Mouse (Mus musculus): ENCODE data around the gene BC030499. TPM values are rescaled to one million over a fixed set of nuclear protein-coding genes. Genes with fewer than 3 reads are reported as not detected.

The BC030499 gene
- polyA plus RNA-seq, 1 experiment from 2014 or later: 0.87 TPM

GRCm38 (mm10) chr11:78322076-78322831 lies 31.6 kb downstream of the BC030499 start:
- Histone ChIP-seq H3K27me3 (ENCODE audit: control insufficient read depth, insufficient read depth, low read length) (no peaks in the 10 kb centered on the region), H3K4me1 (replicated peaks; ENCODE audit: control insufficient read depth, insufficient read depth, low read length) (peaks cover 4% of the 10 kb centered on the region; the same call in 1 of the 2 replicates), H3K4me2 (ENCODE audit: low read depth, low read length, severe bottlenecking) (no peak overlapping the region), H3K9me3 (ENCODE audit: control insufficient read depth, low read length) (no peaks in the 10 kb centered on the region), H3K9ac (ENCODE audit: low read length) (no peak overlapping the region), H3K4me3 (ENCODE audit: low read depth, low read length) (no peak overlapping the region), H3K27ac (ENCODE audit: low read depth, low read length) (no peak overlapping the region), H3K36me3 (ENCODE audit: control insufficient read depth, insufficient read depth, low read length) (peaks cover 18% of the 10 kb centered on the region; the same call in 1 of the 2 replicates)
- 0 out of 2 replicates have a peak, but pooled peaks have one; percentile 12 for ATAC-seq (replicated peaks; ENCODE audit: low FRiP score)
- WGBS: 62% methylated on average over 2 of the region's 2 CpGs
- DNase-seq (ENCODE audit: low spot score): no peak

DNA sequence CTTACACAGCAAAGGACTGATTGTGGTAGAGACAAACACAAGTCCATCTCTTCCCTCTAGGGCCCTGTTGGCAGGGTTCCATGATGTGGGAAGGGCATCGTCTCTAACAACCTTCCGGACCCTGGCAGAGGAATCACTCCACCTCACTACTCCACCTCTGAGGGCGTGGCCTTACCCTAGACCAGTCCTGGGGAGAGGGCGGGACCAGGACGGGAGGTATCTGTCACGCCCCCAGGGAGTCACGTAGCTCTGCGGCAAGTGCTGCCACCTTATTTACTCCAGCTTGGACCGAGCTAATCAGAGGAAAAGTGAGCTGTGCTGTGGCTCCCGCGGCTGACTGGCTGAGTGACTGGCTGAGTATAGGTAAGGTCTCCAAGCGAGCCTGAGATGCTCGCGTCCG lies 32.2 kb downstream of the BC030499 start, which contains the start of gene Aldoc:
Aldoc (plus strand) TSS at position 109 of the 400 bp plus-strand sequence.
- WGBS: 5% methylated on average over 15 of the region's 15 CpGs

GRCm38 (mm10) chr11:78324000-78324785 lies 33.6 kb downstream of the BC030499 start:
- Histone ChIP-seq H3K36me3 (ENCODE audit: control insufficient read depth, insufficient read depth, low read length) (peaks cover 3% of the 10 kb centered on the region; the same call in 1 of the 2 replicates), H3K4me3 (ENCODE audit: low read depth, low read length) (no peak overlapping the region)
- 88% methylated on average over 15 of the region's 15 CpGs for WGBS

More for the DNA sequence above, 32.2 kb downstream of the BC030499 start, which contains the start of gene Aldoc:
- Histone ChIP-seq H3K4me2 (ENCODE audit: low read depth, low read length, severe bottlenecking) (no peak within 1 kb of the TSS), H3K4me3 (ENCODE audit: low read depth, low read length) (no peak within 1 kb of the TSS), H3K4me1 (replicated peaks; ENCODE audit: control insufficient read depth, insufficient read depth, low read length) (peaks cover 4% of the 10 kb centered on the region; the same call in 1 of the 2 replicates), H3K9me3 (ENCODE audit: control insufficient read depth, low read length) (no peaks in the 10 kb centered on the region), H3K27me3 (ENCODE audit: control insufficient read depth, insufficient read depth, low read length) (no peaks in the 10 kb centered on the region), H3K36me3 (ENCODE audit: control insufficient read depth, insufficient read depth, low read length) (peaks cover 12% of the 10 kb centered on the region; the same call in 1 of the 2 replicates), H3K9ac (ENCODE audit: low read length) (no peak within 1 kb of the TSS), H3K27ac (ENCODE audit: low read depth, low read length) (no peak within 1 kb of the TSS)
- ATAC-seq (replicated peaks; ENCODE audit: low FRiP score) (peak; percentile 75), DNase-seq (ENCODE audit: low spot score) (peak; percentile 78)

GRCm38 (mm10) chr11:78324965-78325364 lies 34.3 kb downstream of the BC030499 start:
- no peaks in the 10 kb centered on the region; the same call in 1 of the 2 replicates for H3K36me3 ChIP-seq (ENCODE audit: control insufficient read depth, insufficient read depth, low read length)
- WGBS: 94% methylated on average over 12 of the region's 12 CpGs

More at GRCm38 (mm10) chr11:78324000-78324785, 33.6 kb downstream of the BC030499 start:
- no peak overlapping the region for H3K4me2 ChIP-seq (ENCODE audit: low read depth, low read length, severe bottlenecking)
- peaks cover 7% of the 10 kb centered on the region; the same call in 1 of the 2 replicates for H3K4me1 ChIP-seq (replicated peaks; ENCODE audit: control insufficient read depth, insufficient read depth, low read length)
- DNase-seq (ENCODE audit: low spot score) (no peak), ATAC-seq (replicated peaks; ENCODE audit: low FRiP score) (no peak)
- H3K9ac ChIP-seq (ENCODE audit: low read length): no peak overlapping the region
- H3K27ac ChIP-seq (ENCODE audit: low read depth, low read length): no peak overlapping the region
- H3K9me3 ChIP-seq (ENCODE audit: control insufficient read depth, low read length): no peaks in the 10 kb centered on the region
- no peaks in the 10 kb centered on the region for H3K27me3 ChIP-seq (ENCODE audit: control insufficient read depth, insufficient read depth, low read length)

GRCm38 (mm10) chr11:78327215-78327614 lies 36.6 kb downstream of the BC030499 start:
- Histone ChIP-seq H3K9me3 (ENCODE audit: control insufficient read depth, low read length) (no peaks in the 10 kb centered on the region), H3K4me1 (replicated peaks; ENCODE audit: control insufficient read depth, insufficient read depth, low read length) (peaks cover 7% of the 10 kb centered on the region; the same call in 1 of the 2 replicates), H3K4me2 (ENCODE audit: low read depth, low read length, severe bottlenecking) (no peak overlapping the region), H3K27me3 (ENCODE audit: control insufficient read depth, insufficient read depth, low read length) (no peaks in the 10 kb centered on the region), H3K4me3 (ENCODE audit: low read depth, low read length) (no peak overlapping the region), H3K36me3 (ENCODE audit: control insufficient read depth, insufficient read depth, low read length) (no peaks in the 10 kb centered on the region; the same call in 1 of the 2 replicates), H3K9ac (ENCODE audit: low read length) (no peak overlapping the region), H3K27ac (ENCODE audit: low read depth, low read length) (no peak overlapping the region)
- ATAC-seq (replicated peaks; ENCODE audit: low FRiP score) (no peak), DNase-seq (ENCODE audit: low spot score) (no peak)
- WGBS: 94% methylated on average over 4 of the region's 4 CpGs

More at GRCm38 (mm10) chr11:78324965-78325364, 34.3 kb downstream of the BC030499 start:
- Histone ChIP-seq H3K27me3 (ENCODE audit: control insufficient read depth, insufficient read depth, low read length) (no peaks in the 10 kb centered on the region), H3K27ac (ENCODE audit: low read depth, low read length) (no peak overlapping the region), H3K4me3 (ENCODE audit: low read depth, low read length) (no peak overlapping the region), H3K9ac (ENCODE audit: low read length) (no peak overlapping the region), H3K4me1 (replicated peaks; ENCODE audit: control insufficient read depth, insufficient read depth, low read length) (peaks cover 7% of the 10 kb centered on the region; the same call in 1 of the 2 replicates), H3K9me3 (ENCODE audit: control insufficient read depth, low read length) (no peaks in the 10 kb centered on the region), H3K4me2 (ENCODE audit: low read depth, low read length, severe bottlenecking) (no peak overlapping the region)
- ATAC-seq (replicated peaks; ENCODE audit: low FRiP score) (no peak), DNase-seq (ENCODE audit: low spot score) (no peak)

GRCm38 (mm10) chr11:78327634-78328511 lies 37.2 kb downstream of the BC030499 start, which contains the start of gene Pigs:
Gene Pigs (plus strand): TSS chr11:78328415.
- 15% methylated on average over 37 of the region's 37 CpGs for WGBS
- H3K4me2 ChIP-seq (ENCODE audit: low read depth, low read length, severe bottlenecking): peak within 1 kb of the TSS; percentile 90
- peak within 1 kb of the TSS; percentile 85 for H3K4me3 ChIP-seq (ENCODE audit: low read depth, low read length)
- no peak within 1 kb of the TSS for H3K27ac ChIP-seq (ENCODE audit: low read depth, low read length)
- ATAC-seq (replicated peaks; ENCODE audit: low FRiP score): peak; percentile 95
- no peaks in the 10 kb centered on the region for H3K9me3 ChIP-seq (ENCODE audit: control insufficient read depth, low read length)
- H3K27me3 ChIP-seq (ENCODE audit: control insufficient read depth, insufficient read depth, low read length): no peaks in the 10 kb centered on the region
- peaks cover 2% of the 10 kb centered on the region; the same call in 1 of the 2 replicates for H3K36me3 ChIP-seq (ENCODE audit: control insufficient read depth, insufficient read depth, low read length)
- H3K4me1 ChIP-seq (replicated peaks; ENCODE audit: control insufficient read depth, insufficient read depth, low read length): peaks cover 3% of the 10 kb centered on the region; the same call in 1 of the 2 replicates
- DNase-seq (ENCODE audit: low spot score): peak; percentile 98
- peak within 1 kb of the TSS; percentile 80 for H3K9ac ChIP-seq (ENCODE audit: low read length)

GRCm38 (mm10) chr11:78328512-78329056 lies 37.9 kb downstream of the BC030499 start:
- no peak overlapping the region for H3K27ac ChIP-seq (ENCODE audit: low read depth, low read length)
- peak overlapping the region; percentile 90 for H3K4me2 ChIP-seq (ENCODE audit: low read depth, low read length, severe bottlenecking)
- H3K9me3 ChIP-seq (ENCODE audit: control insufficient read depth, low read length): no peaks in the 10 kb centered on the region
- peaks cover 5% of the 10 kb centered on the region; the same call in 1 of the 2 replicates for H3K36me3 ChIP-seq (ENCODE audit: control insufficient read depth, insufficient read depth, low read length)
- H3K4me3 ChIP-seq (ENCODE audit: low read depth, low read length): peak overlapping the region; percentile 85
- no peak for DNase-seq (ENCODE audit: low spot score)
- H3K9ac ChIP-seq (ENCODE audit: low read length): peak overlapping the region; percentile 80
- H3K27me3 ChIP-seq (ENCODE audit: control insufficient read depth, insufficient read depth, low read length): no peaks in the 10 kb centered on the region
- no peak; the same call in 1 of the 2 replicates for ATAC-seq (replicated peaks; ENCODE audit: low FRiP score)
- H3K4me1 ChIP-seq (replicated peaks; ENCODE audit: control insufficient read depth, insufficient read depth, low read length): peaks cover 3% of the 10 kb centered on the region; the same call in 1 of the 2 replicates
- WGBS: 1% methylated on average over 37 of the region's 41 CpGs

Measured in forebrain, embryonic 11.5 days (tissue).